Mouse (Mus musculus) heart, adult 2 months (tissue): ENCODE results near the gene Gm20547.
"Not testable (repeated sequence)": the region's sequence is repeated elsewhere in the genome, so short reads cannot be mapped to it uniquely, and the experiment has no call there.

Experiments used
- CTCF ChIP-seq: fragments of 200-600 bp; IDR thresholded peaks from 2 replicates; pipeline ENCODE4 v1.8.1; 2022; ENCODE audit warnings: antibody characterized with exemption, mild to moderate bottlenecking, moderate library complexity
- EP300 ChIP-seq: fragments of 200-500 bp; IDR thresholded peaks from 2 replicates; pipeline ENCODE4 v1.6.1; 2011; ENCODE audit warnings: low read depth, low read length, control low read depth; ENCODE audit not compliant: insufficient read depth
- POLR2A ChIP-seq: fragments of 200-500 bp; IDR thresholded peaks from 2 replicates; pipeline ENCODE4 v1.6.1; 2011; ENCODE audit warnings: mild to moderate bottlenecking, low read depth, low read length, control low read depth; ENCODE audit not compliant: insufficient read depth

DNA sequence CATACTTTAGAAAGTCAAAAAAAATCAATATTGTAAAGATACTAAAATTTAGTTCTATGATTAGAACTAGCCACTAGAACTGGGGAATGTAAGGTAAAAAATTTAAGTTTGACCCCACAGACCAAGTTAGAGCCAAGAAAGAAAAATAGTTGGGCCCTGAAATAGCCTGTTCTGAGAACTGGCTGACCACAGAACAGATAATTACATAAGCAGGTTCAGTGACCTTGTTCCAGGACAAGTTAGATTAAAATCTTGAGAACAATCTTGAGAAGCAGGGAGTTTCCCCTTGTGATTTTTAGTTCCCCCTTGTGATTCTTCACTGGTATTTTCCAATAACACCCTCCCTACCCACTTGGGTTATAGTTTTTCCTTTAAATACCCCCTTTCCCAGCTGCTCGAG, 51.1 kb downstream of the Gm20547 start:
- TF ChIP-seq CTCF, POLR2A, EP300: not testable (repeated sequence)
